Mouse (Mus musculus) G1E (cell line): ENCODE data around the gene Tjp1.

ENCODE experiments used
- CTCF ChIP-seq: IDR thresholded peaks from 2 replicates; pipeline ENCODE4 v1.5.1; 2012; ENCODE audit warnings: low read depth, low read length, inconsistent platforms, mixed read lengths
- GATA2 ChIP-seq: IDR thresholded peaks from 2 replicates; pipeline ENCODE4 v1.6.1; 2012; ENCODE audit warnings: low read depth, low read length, inconsistent platforms, borderline replicate concordance

DNA sequence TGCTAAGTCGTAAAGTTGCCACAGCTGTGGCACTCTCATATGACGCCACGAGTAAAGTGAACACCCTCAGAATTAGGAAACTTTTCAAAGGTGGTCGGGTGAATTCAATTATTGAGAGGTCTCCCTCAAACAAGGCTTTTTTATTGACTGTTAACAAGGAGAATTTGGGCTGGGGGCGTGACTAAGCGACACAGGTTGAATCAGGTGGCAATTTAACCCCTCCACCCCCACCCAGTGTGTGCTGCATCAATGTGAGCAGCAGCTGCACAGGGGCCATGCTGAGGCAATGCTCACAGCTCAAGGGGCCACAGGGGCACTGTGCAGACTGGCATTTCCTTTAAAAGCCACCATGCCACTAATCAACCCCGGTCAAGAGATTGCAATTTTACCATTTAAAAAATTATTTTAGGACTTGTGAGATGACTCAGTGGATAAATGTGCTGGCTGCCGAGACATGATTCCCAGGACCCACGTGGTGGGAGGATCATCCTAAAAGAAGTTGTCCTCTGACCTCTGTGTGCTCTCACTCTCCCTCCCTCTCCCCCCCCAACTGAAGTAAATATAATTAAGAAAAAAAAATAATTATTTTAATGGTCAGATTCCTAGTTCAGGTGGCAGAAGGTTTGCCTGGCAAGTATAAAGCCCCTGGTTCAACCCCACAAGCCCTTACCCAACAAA, 96.4 kb downstream of the Tjp1 start:
- TF ChIP-seq CTCF = no peak
- TF ChIP-seq GATA2 = no peak
